Mouse (Mus musculus): ENCODE data around the gene Ugt1a6b. TPM values are rescaled to one million over a fixed set of nuclear protein-coding genes. Genes with fewer than 3 reads are reported as not detected.

The Ugt1a6b gene
- polyA plus RNA-seq, 1 experiment: 2.9 TPM

DNA sequence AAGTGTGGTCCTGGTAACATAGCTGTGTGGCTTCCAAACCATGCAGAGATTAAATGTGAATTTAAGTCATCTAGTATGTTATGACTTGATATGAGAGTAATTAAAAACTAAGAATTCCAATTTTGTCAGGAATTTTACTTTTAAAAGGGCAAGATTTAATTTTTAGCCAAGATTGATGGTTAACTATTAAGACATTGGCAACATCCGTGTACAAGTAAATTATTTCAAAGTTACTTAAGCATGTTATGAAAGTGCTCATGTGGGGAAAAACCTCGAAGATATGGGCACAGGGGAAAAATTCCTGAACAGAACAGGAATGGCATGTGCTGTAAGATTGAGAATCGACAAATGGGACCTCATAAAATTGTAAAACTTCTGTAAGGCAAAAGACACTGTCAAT is 94.4 kb downstream of the Ugt1a6b start:
- 72% methylated on average over 3 of the region's 3 CpGs for WGBS
- no peak for TF ChIP-seq CTCF (IDR thresholded peaks at IDR 0.05; ENCODE audit: insufficient read depth, low read length)
- no peak for TF ChIP-seq POLR2A (IDR thresholded peaks at IDR 0.05; ENCODE audit: borderline replicate concordance, extremely low read depth, low read depth, low read length)
- H3K4me1 ChIP-seq (ENCODE audit: control insufficient read depth, insufficient read depth, low read length): no peaks in the 10 kb centered on the region
- DNase-seq: no peak
- no peak overlapping the region for H3K4me3 ChIP-seq (replicated peaks; ENCODE audit: extremely low read depth, low read depth, low read length)

DNA sequence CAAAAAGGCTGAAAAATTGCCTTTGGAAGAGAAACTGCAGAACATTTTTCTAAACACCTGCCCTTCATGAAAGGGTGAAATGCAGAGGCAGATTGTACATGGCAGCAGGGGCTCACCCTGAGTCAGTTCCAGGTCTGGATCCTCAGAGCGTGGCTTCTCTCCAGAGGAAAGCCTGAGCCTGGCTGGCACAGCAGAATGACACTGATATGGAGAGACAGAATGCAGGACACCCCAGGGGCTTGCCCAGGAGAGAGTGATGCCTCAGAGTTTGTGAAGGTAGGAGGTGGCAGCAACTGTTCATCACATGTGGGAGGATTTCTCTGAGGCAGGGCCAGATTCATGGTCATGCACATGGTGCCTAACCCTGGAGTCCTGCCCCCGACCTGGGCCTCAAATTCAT is 96.9 kb downstream of the Ugt1a6b start:
- TF ChIP-seq CTCF (IDR thresholded peaks at IDR 0.05; ENCODE audit: insufficient read depth, low read length): no peak
- TF ChIP-seq POLR2A (IDR thresholded peaks at IDR 0.05; ENCODE audit: borderline replicate concordance, extremely low read depth, low read depth, low read length): no peak
- H3K4me3 ChIP-seq (replicated peaks; ENCODE audit: extremely low read depth, low read depth, low read length): no peak overlapping the region
- WGBS: 67% methylated on average over 2 of the region's 2 CpGs

GRCm38 (mm10) chr1:88200456-88200855 is 97.4 kb downstream of the Ugt1a6b start, which contains the start of gene Ugt1a2:
TSS of gene Ugt1a2 (plus strand) at chr1:88200601.
- no peak within 1 kb of the TSS for H3K4me3 ChIP-seq (replicated peaks; ENCODE audit: extremely low read depth, low read depth, low read length)
- 71% methylated on average over 7 of the region's 7 CpGs for WGBS
- no peak for DNase-seq
- H3K4me1 ChIP-seq (ENCODE audit: control insufficient read depth, insufficient read depth, low read length): peaks cover 2% of the 10 kb centered on the region; the same call in 1 of the 2 replicates
- no peak for TF ChIP-seq POLR2A (IDR thresholded peaks at IDR 0.05; ENCODE audit: borderline replicate concordance, extremely low read depth, low read depth, low read length)

More for the DNA sequence above, 96.9 kb downstream of the Ugt1a6b start:
- no peak for DNase-seq
- H3K4me1 ChIP-seq (ENCODE audit: control insufficient read depth, insufficient read depth, low read length): no peaks in the 10 kb centered on the region

DNA sequence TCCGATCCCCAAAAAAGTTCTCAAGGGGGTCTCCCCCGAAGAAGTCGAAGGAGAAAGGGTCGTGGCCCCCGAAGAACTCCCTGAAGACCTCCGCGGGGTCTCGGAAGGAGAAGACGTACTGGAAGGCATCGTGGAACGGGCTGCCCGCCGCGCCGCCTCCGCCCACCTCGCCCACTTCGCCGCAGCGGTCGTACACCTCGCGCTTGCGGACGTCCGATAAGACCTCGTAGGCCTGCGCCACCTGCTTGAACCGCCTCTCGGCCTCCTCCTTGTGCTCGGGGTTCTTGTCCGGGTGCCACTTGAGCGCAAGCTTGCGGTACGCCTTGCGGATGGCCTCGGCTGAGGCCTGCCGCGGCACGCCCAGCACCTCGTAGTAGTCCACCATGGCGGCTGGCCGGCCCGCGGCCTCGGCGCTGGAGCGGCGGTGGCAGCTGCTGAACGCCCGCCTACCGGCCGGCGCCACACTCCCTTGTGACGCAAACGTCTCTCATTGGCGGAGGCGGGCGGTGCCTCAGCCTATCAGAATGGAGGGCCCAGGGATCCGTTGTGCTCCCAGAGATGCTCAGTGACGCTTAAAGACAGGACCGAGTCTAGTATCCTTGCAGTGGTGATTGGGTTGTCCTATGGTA is 102.4 kb downstream of the Ugt1a6b start, which contains the start of gene Dnajb3:
TSS of gene Dnajb3 (minus strand) at position 489 of the 629 bp plus-strand sequence.
- WGBS: 10% methylated on average over 62 of the region's 62 CpGs
- Histone ChIP-seq H3K4me3 (replicated peaks; ENCODE audit: extremely low read depth, low read depth, low read length) (peak within 1 kb of the TSS; percentile 90), H3K4me1 (ENCODE audit: control insufficient read depth, insufficient read depth, low read length) (peaks cover 2% of the 10 kb centered on the region; the same call in 1 of the 2 replicates)
- DNase-seq: peak; percentile 70
- TF ChIP-seq CTCF (IDR thresholded peaks at IDR 0.05; ENCODE audit: insufficient read depth, low read length) (no peak), POLR2A (IDR thresholded peaks at IDR 0.05; ENCODE audit: borderline replicate concordance, extremely low read depth, low read depth, low read length) (peak; percentile 14; the same call in 1 of the 2 replicates)

DNA sequence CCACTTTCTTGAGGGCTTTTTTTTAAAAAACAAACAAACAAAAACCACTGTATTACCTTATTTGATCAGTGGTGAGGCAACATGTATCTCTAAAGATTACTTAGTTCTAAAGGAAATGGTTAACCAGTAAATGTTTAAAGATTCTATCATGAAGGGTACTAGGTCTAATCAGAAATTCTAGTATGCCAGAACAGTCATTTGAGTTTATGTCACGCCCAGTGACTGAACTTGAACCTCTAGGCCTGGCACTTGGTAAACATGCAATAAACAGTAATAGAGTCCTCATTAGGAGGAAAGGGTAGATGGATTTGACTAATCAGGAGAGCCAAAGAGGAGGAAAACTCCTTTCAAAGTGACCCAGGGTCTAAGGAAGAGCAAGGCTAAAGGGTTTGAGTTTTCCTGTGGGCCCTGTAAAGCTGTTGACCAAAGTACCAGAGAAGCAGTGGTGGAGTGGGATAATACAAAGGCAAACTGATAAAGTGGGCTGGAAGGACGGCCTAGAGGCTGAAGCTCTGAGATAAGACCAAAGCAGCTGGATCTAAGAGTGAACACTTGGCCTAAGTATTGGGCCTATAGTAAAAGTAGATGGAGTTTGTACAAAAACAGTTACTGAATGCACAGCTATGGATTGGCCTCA is 103.9 kb downstream of the Ugt1a6b start:
- no peak overlapping the region for H3K4me3 ChIP-seq (replicated peaks; ENCODE audit: extremely low read depth, low read depth, low read length)

GRCm38 (mm10) chr1:88211812-88212211 is 108.8 kb downstream of the Ugt1a6b start, which contains the start of gene Ugt1a1:
TSS of gene Ugt1a1 (plus strand) at chr1:88211959.
- no peaks in the 10 kb centered on the region for H3K4me1 ChIP-seq (ENCODE audit: control insufficient read depth, insufficient read depth, low read length)
- WGBS: 66% methylated on average over 8 of the region's 8 CpGs
- no peak within 1 kb of the TSS for H3K4me3 ChIP-seq (replicated peaks; ENCODE audit: extremely low read depth, low read depth, low read length)
- TF ChIP-seq CTCF (IDR thresholded peaks at IDR 0.05; ENCODE audit: insufficient read depth, low read length): no peak
- no peak for TF ChIP-seq POLR2A (IDR thresholded peaks at IDR 0.05; ENCODE audit: borderline replicate concordance, extremely low read depth, low read depth, low read length)
- DNase-seq: no peak

More for the DNA sequence above, 103.9 kb downstream of the Ugt1a6b start:
- no peak for DNase-seq
- WGBS: 81% methylated on average over 2 of the region's 2 CpGs
- H3K4me1 ChIP-seq (ENCODE audit: control insufficient read depth, insufficient read depth, low read length): peaks cover 2% of the 10 kb centered on the region; the same call in 1 of the 2 replicates
- no peak for TF ChIP-seq CTCF (IDR thresholded peaks at IDR 0.05; ENCODE audit: insufficient read depth, low read length)
- TF ChIP-seq POLR2A (IDR thresholded peaks at IDR 0.05; ENCODE audit: borderline replicate concordance, extremely low read depth, low read depth, low read length): no peak

- TF ChIP-seq CTCF (IDR thresholded peaks at IDR 0.05; ENCODE audit: insufficient read depth, low read length) (no peak), POLR2A (IDR thresholded peaks at IDR 0.05; ENCODE audit: borderline replicate concordance, extremely low read depth, low read depth, low read length) (no peak)
- DNase-seq: no peak
- no peak overlapping the region for H3K4me3 ChIP-seq (replicated peaks; ENCODE audit: extremely low read depth, low read depth, low read length)
- no peaks in the 10 kb centered on the region for H3K4me1 ChIP-seq (ENCODE audit: control insufficient read depth, insufficient read depth, low read length)
- WGBS: 56% methylated on average over 8 of the region's 8 CpGs
Observed at GRCm38 (mm10) chr1:88212341-88213045, 109.4 kb downstream of the Ugt1a6b start.

GRCm38 (mm10) chr1:88213061-88213460 is 110.0 kb downstream of the Ugt1a6b start:
- DNase-seq: no peak
- Histone ChIP-seq H3K4me1 (ENCODE audit: control insufficient read depth, insufficient read depth, low read length) (no peaks in the 10 kb centered on the region), H3K4me3 (replicated peaks; ENCODE audit: extremely low read depth, low read depth, low read length) (no peak overlapping the region)
- WGBS: 71% methylated on average over 1 of the region's 1 CpGs
- TF ChIP-seq POLR2A (IDR thresholded peaks at IDR 0.05; ENCODE audit: borderline replicate concordance, extremely low read depth, low read depth, low read length): no peak
- TF ChIP-seq CTCF (IDR thresholded peaks at IDR 0.05; ENCODE audit: insufficient read depth, low read length): no peak

DNA sequence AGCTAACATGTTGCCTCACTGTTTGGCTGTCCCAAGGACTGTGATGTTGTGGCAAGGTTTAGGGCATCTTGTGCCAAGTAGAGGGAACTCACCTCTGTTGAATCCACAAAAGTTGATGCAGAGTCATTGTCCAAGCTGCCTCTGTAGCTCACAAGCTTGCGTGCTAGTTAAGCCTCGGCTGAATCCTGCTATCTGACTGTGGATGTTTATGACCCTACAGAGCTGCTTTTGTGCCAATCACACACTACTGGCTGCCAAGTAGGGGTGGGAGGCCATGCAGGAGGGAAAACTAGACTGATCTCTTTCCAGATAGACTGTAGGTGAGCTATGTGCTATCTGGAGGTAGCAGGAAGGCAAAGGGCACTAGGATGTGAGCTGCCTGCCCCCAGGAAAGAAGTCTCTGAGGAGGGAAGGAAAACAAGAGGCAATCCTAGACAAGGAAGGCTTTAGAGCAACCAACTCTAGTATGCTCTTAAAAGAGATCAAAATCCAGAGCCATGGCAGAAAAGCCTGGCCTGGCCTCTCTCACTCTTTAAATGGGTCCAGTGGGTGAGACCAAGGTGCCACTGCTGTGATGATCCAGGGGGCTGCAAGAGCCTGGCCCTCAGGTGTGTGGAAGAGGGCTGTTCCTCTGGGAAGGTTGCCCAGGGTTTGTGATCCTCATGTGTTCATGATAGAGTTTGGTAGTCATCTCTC is 110.9 kb downstream of the Ugt1a6b start:
- WGBS: 70% methylated on average over 2 of the region's 2 CpGs
- Histone ChIP-seq H3K4me3 (replicated peaks; ENCODE audit: extremely low read depth, low read depth, low read length) (no peak overlapping the region), H3K4me1 (ENCODE audit: control insufficient read depth, insufficient read depth, low read length) (no peaks in the 10 kb centered on the region)
- TF ChIP-seq CTCF (IDR thresholded peaks at IDR 0.05; ENCODE audit: insufficient read depth, low read length) (no peak), POLR2A (IDR thresholded peaks at IDR 0.05; ENCODE audit: borderline replicate concordance, extremely low read depth, low read depth, low read length) (no peak)
- no peak for DNase-seq
